Mouse (Mus musculus): ENCODE data around the gene Ppp4r4. TPM values are rescaled to one million over a fixed set of nuclear protein-coding genes. Genes with fewer than 3 reads are reported as not detected.
A peak's percentile ranks its signal among the peaks of the same experiment; 100 is the strongest.

The Ppp4r4 gene
- polyA plus RNA-seq, 1 experiment from 2014 or later: 0.41 TPM

- Histone ChIP-seq H3K36me3 (no peaks in the 10 kb centered on the region), H3K4me3 (no peak overlapping the region), H3K9me3 (replicated peaks) (no peaks in the 10 kb centered on the region; the same call in 1 of the 2 replicates), H3K27me3 (replicated peaks) (no peaks in the 10 kb centered on the region), H3K4me1 (replicated peaks) (no peaks in the 10 kb centered on the region), H3K4me2 (no peak overlapping the region), H3K9ac (no peak overlapping the region), H3K27ac (ENCODE audit: poor library complexity, severe bottlenecking) (no peak overlapping the region)
- 55% methylated on average over 3 of the region's 3 CpGs for WGBS
- no peak for ATAC-seq (ENCODE audit: insufficient number of reproducible peaks, low FRiP score)
Observed at GRCm38 (mm10) chr12:103503300-103503699, 28.8 kb upstream of the Ppp4r4 start.

- Histone ChIP-seq H3K4me3 (no peak overlapping the region), H3K27ac (ENCODE audit: poor library complexity, severe bottlenecking) (no peak overlapping the region), H3K9me3 (replicated peaks) (no peaks in the 10 kb centered on the region; the same call in 1 of the 2 replicates), H3K36me3 (no peaks in the 10 kb centered on the region), H3K4me2 (no peak overlapping the region), H3K9ac (no peak overlapping the region), H3K27me3 (replicated peaks) (no peaks in the 10 kb centered on the region), H3K4me1 (replicated peaks) (no peaks in the 10 kb centered on the region)
- WGBS: 81% methylated on average over 3 of the region's 3 CpGs
- ATAC-seq (ENCODE audit: insufficient number of reproducible peaks, low FRiP score): no peak
Observed at GRCm38 (mm10) chr12:103504402-103504801, 27.7 kb upstream of the Ppp4r4 start.

- no peaks in the 10 kb centered on the region for H3K36me3 ChIP-seq
- H3K9ac ChIP-seq: no peak overlapping the region
- no peak overlapping the region for H3K27ac ChIP-seq (ENCODE audit: poor library complexity, severe bottlenecking)
- H3K4me2 ChIP-seq: no peak overlapping the region
- H3K27me3 ChIP-seq (replicated peaks): no peaks in the 10 kb centered on the region
- WGBS: 72% methylated on average over 4 of the region's 4 CpGs
- H3K4me3 ChIP-seq: no peak overlapping the region
- H3K9me3 ChIP-seq (replicated peaks): no peaks in the 10 kb centered on the region
- ATAC-seq (ENCODE audit: insufficient number of reproducible peaks, low FRiP score): no peak
- no peaks in the 10 kb centered on the region for H3K4me1 ChIP-seq (replicated peaks)
Observed at GRCm38 (mm10) chr12:103508346-103508745, 23.7 kb upstream of the Ppp4r4 start.

- Histone ChIP-seq H3K27me3 (replicated peaks) (no peaks in the 10 kb centered on the region), H3K9ac (no peak overlapping the region), H3K4me2 (no peak overlapping the region), H3K36me3 (no peaks in the 10 kb centered on the region), H3K9me3 (replicated peaks) (no peaks in the 10 kb centered on the region), H3K4me1 (replicated peaks) (no peaks in the 10 kb centered on the region), H3K4me3 (no peak overlapping the region), H3K27ac (ENCODE audit: poor library complexity, severe bottlenecking) (no peak overlapping the region)
- WGBS: 85% methylated on average over 8 of the region's 8 CpGs
- ATAC-seq (ENCODE audit: insufficient number of reproducible peaks, low FRiP score): no peak
Observed at GRCm38 (mm10) chr12:103509893-103510292, 22.2 kb upstream of the Ppp4r4 start.

DNA sequence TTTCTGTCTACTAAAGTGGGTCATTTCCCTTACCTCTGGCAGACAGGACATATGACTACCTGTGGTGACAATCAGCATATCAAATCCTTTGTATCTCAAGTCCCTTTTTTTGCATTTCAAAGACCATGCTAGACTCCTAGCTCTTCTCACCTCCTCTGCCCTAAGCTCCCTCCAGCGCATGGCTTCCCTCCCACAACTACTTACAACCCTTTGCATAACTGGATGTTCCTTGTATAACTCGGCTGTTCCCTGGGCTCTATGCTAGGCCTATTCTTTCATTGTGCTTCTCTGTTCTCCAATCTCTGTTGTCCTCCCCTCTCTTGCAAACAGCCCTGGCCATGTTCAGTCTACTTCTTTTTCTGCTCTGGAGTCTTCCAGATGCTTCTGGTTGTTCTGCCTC is 20.5 kb upstream of the Ppp4r4 start:
- H3K9ac ChIP-seq: no peak overlapping the region
- 31% methylated on average over 2 of the region's 2 CpGs for WGBS

DNA sequence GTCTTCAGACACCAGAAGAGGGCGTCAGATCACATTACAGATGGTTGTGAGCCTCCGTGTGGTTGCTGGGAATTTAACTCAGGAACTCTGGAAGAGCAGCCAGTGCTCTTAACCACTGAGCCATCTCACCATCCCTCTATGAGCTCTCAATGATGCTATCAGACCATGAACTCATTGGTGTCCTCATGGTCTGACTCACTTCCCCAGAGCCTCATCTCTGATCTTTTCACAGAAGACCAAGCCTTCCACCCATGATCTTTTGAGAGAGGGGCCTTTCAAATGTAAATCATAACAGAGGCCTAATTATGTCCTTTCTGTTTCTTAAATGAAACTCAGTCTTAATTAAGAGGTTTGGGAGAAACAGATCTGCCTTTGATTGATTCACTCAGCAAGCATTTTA is 19.0 kb upstream of the Ppp4r4 start:
- Histone ChIP-seq H3K9ac (no peak overlapping the region), H3K4me2 (no peak overlapping the region), H3K9me3 (replicated peaks) (no peaks in the 10 kb centered on the region), H3K27ac (ENCODE audit: poor library complexity, severe bottlenecking) (no peak overlapping the region), H3K36me3 (no peaks in the 10 kb centered on the region), H3K27me3 (replicated peaks) (no peaks in the 10 kb centered on the region), H3K4me1 (replicated peaks) (no peaks in the 10 kb centered on the region), H3K4me3 (no peak overlapping the region)
- WGBS: 60% methylated on average over 2 of the region's 2 CpGs
- ATAC-seq (ENCODE audit: insufficient number of reproducible peaks, low FRiP score): no peak

More for the DNA sequence above, 20.5 kb upstream of the Ppp4r4 start:
- H3K27me3 ChIP-seq (replicated peaks): no peaks in the 10 kb centered on the region
- H3K4me2 ChIP-seq: no peak overlapping the region
- no peak overlapping the region for H3K4me3 ChIP-seq
- H3K4me1 ChIP-seq (replicated peaks): no peaks in the 10 kb centered on the region
- ATAC-seq (ENCODE audit: insufficient number of reproducible peaks, low FRiP score): no peak
- no peaks in the 10 kb centered on the region for H3K9me3 ChIP-seq (replicated peaks)
- H3K27ac ChIP-seq (ENCODE audit: poor library complexity, severe bottlenecking): no peak overlapping the region
- H3K36me3 ChIP-seq: no peaks in the 10 kb centered on the region

DNA sequence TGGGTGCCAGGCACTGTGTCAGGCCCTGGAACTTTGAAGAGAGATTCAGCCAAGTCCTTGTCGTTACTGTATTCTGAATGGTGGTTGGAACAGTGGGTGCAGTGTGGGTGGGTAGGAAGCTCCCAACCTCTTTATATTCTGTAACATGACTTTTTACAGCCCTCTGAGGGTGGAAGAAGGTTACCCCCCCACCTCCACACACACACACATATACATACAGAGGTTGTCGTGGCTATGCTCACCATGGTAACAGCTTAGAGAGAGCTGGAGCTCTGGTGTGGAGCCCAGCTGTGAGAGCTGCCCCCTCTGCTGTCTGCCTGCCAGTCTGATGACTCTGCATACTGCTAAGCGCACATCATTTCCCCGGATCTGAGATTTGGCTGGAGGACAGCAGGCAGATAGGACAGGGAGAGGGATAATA is 18.6 kb upstream of the Ppp4r4 start:
- Histone ChIP-seq H3K9ac (no peak overlapping the region), H3K36me3 (no peaks in the 10 kb centered on the region), H3K4me1 (replicated peaks) (no peaks in the 10 kb centered on the region), H3K4me3 (no peak overlapping the region), H3K9me3 (replicated peaks) (no peaks in the 10 kb centered on the region), H3K27me3 (replicated peaks) (no peaks in the 10 kb centered on the region), H3K4me2 (no peak overlapping the region), H3K27ac (ENCODE audit: poor library complexity, severe bottlenecking) (no peak overlapping the region)
- no peak for ATAC-seq (ENCODE audit: insufficient number of reproducible peaks, low FRiP score)
- WGBS: 51% methylated on average over 4 of the region's 4 CpGs

DNA sequence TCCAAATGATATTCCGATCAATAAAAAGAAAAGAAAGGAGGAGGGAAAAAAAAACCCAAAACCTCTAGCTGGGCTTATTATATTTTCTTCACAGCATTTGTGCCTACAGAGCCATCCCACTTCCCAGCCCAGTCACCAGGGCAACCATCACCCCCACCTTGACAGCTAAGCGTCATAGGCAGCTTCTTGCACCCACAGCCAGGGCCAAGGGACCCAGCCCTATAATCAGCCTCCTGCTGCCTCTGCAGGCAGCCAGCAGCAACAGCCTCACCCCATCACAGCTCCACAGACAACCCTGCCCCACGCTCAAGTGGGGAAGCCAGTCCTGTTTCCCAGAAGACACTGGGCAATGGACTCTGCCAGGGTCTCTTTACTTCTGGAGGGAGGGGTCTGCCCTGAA is 17.7 kb upstream of the Ppp4r4 start:
- no peak overlapping the region for H3K27ac ChIP-seq (ENCODE audit: poor library complexity, severe bottlenecking)
- H3K4me1 ChIP-seq (replicated peaks): no peaks in the 10 kb centered on the region
- H3K4me3 ChIP-seq: no peak overlapping the region
- H3K36me3 ChIP-seq: no peaks in the 10 kb centered on the region
- H3K27me3 ChIP-seq (replicated peaks): no peaks in the 10 kb centered on the region
- H3K9me3 ChIP-seq (replicated peaks): no peaks in the 10 kb centered on the region
- ATAC-seq (ENCODE audit: insufficient number of reproducible peaks, low FRiP score): no peak
- H3K4me2 ChIP-seq: no peak overlapping the region
- WGBS: 71% methylated on average over 3 of the region's 3 CpGs
- H3K9ac ChIP-seq: no peak overlapping the region

- H3K4me1 ChIP-seq (replicated peaks): no peaks in the 10 kb centered on the region
- H3K4me3 ChIP-seq: no peak overlapping the region
- H3K27ac ChIP-seq (ENCODE audit: poor library complexity, severe bottlenecking): no peak overlapping the region
- ATAC-seq (ENCODE audit: insufficient number of reproducible peaks, low FRiP score): no peak
- 49% methylated on average over 4 of the region's 4 CpGs for WGBS
- H3K4me2 ChIP-seq: no peak overlapping the region
- no peaks in the 10 kb centered on the region for H3K36me3 ChIP-seq
- H3K27me3 ChIP-seq (replicated peaks): no peaks in the 10 kb centered on the region
- H3K9ac ChIP-seq: no peak overlapping the region
- no peaks in the 10 kb centered on the region for H3K9me3 ChIP-seq (replicated peaks)
Observed at GRCm38 (mm10) chr12:103515638-103516037, 16.4 kb upstream of the Ppp4r4 start.

DNA sequence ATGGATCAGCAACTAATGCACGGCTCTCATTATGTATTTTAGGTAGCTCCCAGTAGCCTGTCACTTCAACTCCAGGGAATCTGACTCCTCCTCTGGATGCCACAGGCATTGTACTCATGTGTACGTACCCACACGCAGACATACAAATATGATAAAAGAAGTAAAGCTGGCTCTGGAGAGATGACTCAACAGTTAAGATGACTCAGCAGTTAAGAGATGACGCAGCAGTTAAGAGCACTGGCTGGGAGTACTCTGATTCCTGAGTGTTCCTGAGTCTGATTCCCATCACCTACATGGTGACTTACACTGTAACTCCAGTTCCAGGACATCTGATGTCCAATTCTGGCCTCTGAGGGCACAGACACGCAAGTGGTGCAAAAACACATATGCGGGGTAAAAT is 13.4 kb upstream of the Ppp4r4 start:
- no peaks in the 10 kb centered on the region for H3K4me1 ChIP-seq (replicated peaks)
- no peak overlapping the region for H3K27ac ChIP-seq (ENCODE audit: poor library complexity, severe bottlenecking)
- ATAC-seq (ENCODE audit: insufficient number of reproducible peaks, low FRiP score): no peak
- H3K4me3 ChIP-seq: no peak overlapping the region
- 82% methylated on average over 6 of the region's 6 CpGs for WGBS
- no peaks in the 10 kb centered on the region for H3K36me3 ChIP-seq
- no peaks in the 10 kb centered on the region for H3K27me3 ChIP-seq (replicated peaks)
- H3K4me2 ChIP-seq: no peak overlapping the region
- no peaks in the 10 kb centered on the region for H3K9me3 ChIP-seq (replicated peaks)
- H3K9ac ChIP-seq: no peak overlapping the region

GRCm38 (mm10) chr12:103530596-103530995 is 1.5 kb upstream of the Ppp4r4 start:
- Histone ChIP-seq H3K36me3 (no peaks in the 10 kb centered on the region), H3K9me3 (replicated peaks) (no peaks in the 10 kb centered on the region; the same call in 1 of the 2 replicates), H3K4me3 (no peak overlapping the region), H3K9ac (no peak overlapping the region), H3K27ac (ENCODE audit: poor library complexity, severe bottlenecking) (no peak overlapping the region), H3K4me1 (replicated peaks) (peaks cover 8% of the 10 kb centered on the region; the same call in 1 of the 2 replicates), H3K27me3 (replicated peaks) (peaks cover 11% of the 10 kb centered on the region), H3K4me2 (no peak overlapping the region)
- ATAC-seq (ENCODE audit: insufficient number of reproducible peaks, low FRiP score): no peak
- WGBS: 72% methylated on average over 2 of the region's 2 CpGs

DNA sequence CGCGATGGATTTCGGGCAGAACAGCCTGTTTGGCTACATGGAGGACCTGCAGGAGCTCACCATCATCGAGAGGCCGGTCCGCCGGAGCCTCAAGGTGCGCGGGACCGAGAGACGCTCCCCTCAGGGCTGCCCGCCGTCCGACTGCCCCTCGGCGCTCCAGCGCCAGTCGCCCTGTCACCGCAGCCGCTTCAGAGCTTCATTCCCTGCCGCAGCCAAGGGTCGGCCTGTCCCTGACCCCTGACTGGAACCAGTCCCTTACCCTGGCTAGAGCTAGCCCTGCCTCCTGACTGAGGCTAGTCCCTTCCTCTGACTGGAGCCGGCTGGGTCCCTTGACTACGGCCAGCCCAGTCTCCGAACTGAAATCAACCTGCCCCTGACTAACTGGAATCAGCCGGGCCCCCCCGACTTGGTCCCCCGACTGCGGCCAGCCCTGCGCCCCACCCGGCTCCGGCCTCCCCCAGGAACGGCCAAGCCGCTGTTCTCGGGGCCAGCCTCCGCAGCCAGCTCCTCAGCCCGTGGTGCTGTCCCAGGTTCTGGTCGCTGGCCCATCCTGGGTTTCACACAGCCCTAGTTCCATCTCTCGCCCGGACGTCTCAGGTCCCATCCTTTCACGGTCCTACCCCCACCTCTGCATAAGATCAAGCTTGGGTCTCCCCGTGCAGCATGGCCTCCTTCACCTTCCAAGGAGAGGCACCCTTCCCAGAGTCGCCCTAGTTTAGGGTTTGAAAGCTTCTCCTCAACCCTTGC is 739 bp downstream of the Ppp4r4 start:
- Histone ChIP-seq H3K9me3 (replicated peaks) (no peaks in the 10 kb centered on the region), H3K4me1 (replicated peaks) (peaks cover 8% of the 10 kb centered on the region; the same call in 1 of the 2 replicates), H3K9ac (peak overlapping the region; percentile 73), H3K4me2 (peak overlapping the region; percentile 97), H3K4me3 (peak overlapping the region; percentile 66), H3K27me3 (replicated peaks) (peaks cover 11% of the 10 kb centered on the region), H3K36me3 (no peaks in the 10 kb centered on the region), H3K27ac (ENCODE audit: poor library complexity, severe bottlenecking) (no peak overlapping the region)
- ATAC-seq (ENCODE audit: insufficient number of reproducible peaks, low FRiP score): peak; percentile 50
- 1% methylated on average over 44 of the region's 44 CpGs for WGBS
